Mouse (Mus musculus) left cerebral cortex, adult 9 months (tissue): ENCODE measurements around the gene Trim2.

Experiments used
- DNase-seq, 2 experiments: peaks; one replicate each; pipeline ENCODE4 v3.0.0; 2022; ENCODE audit warnings: low spot score in 2 of 2

The Trim2 gene

GRCm38 (mm10) chr3:84136509-84136908, 170.2 kb downstream of the Trim2 start:
- DNase-seq, result no peak

- DNase-seq, result no peak
Observed at GRCm38 (mm10) chr3:84135933-84136332, 170.7 kb downstream of the Trim2 start.

- no peak for DNase-seq
Observed at GRCm38 (mm10) chr3:84135387-84135786, 171.3 kb downstream of the Trim2 start.

GRCm38 (mm10) chr3:84131369-84131768, 175.3 kb downstream of the Trim2 start:
- DNase-seq, result no peak

- DNase-seq, result no peak
Observed at GRCm38 (mm10) chr3:84130776-84131175, 175.9 kb downstream of the Trim2 start.

GRCm38 (mm10) chr3:84128871-84129870, 177.5 kb downstream of the Trim2 start:
- DNase-seq, result no peak

GRCm38 (mm10) chr3:84127431-84127830, 179.2 kb downstream of the Trim2 start:
- no peak for DNase-seq

- DNase-seq, result no peak
Observed at GRCm38 (mm10) chr3:84126721-84127120, 180.0 kb downstream of the Trim2 start.

GRCm38 (mm10) chr3:84125704-84126289, 180.9 kb downstream of the Trim2 start:
- DNase-seq, result no peak

- peak in 1 of 2 experiments; percentile 13 for DNase-seq
Observed at GRCm38 (mm10) chr3:84123461-84123860, 183.2 kb downstream of the Trim2 start.

- no peak for DNase-seq
Observed at GRCm38 (mm10) chr3:84118718-84119117, 188.0 kb downstream of the Trim2 start.

- no peak for DNase-seq
Observed at GRCm38 (mm10) chr3:84118178-84118577, 188.5 kb downstream of the Trim2 start.
